Mouse (Mus musculus) spleen, adult 12 weeks (tissue): Measurements from ENCODE around the gene D230025D16Rik.

Source experiments
- DNase-seq: peaks from one replicate; pipeline ENCODE4 v3.0.0; 2022; ENCODE audit warnings: low spot score

D230025D16Rik gene

DNA sequence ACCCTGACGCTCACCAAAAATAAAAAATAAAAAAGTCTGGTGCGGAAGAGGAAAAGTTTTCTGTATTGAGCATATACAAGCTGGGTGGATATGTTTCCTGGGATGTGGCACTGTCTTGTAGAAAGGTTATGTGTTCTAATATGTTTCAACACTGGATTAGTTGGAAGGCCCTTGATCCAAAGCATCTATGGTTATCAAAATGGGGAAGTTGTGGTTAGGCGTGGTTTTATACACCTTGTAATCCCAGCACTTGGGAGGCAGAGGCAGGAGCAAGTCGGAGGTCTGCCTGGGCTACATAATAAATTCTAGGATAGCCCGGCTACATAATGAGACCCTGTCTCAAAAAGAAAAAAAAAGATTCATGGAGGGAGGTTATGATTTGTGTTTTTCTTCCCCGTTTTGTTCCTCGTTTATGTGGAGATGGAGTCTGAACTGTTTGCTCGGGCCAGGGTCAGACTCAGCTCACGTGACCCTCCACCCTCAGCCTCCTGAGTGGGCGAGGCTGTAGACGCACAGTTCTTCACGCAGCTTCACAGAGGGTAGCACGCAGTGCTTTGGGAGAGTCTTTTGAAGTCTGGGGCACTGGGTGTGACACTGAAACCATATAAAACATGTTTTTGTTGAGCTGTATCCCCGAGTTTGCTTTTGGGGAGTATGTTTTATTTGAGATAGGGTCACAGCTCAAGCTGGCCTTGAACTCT is 12.6 kb downstream of the D230025D16Rik start:
- no peak for DNase-seq

DNA sequence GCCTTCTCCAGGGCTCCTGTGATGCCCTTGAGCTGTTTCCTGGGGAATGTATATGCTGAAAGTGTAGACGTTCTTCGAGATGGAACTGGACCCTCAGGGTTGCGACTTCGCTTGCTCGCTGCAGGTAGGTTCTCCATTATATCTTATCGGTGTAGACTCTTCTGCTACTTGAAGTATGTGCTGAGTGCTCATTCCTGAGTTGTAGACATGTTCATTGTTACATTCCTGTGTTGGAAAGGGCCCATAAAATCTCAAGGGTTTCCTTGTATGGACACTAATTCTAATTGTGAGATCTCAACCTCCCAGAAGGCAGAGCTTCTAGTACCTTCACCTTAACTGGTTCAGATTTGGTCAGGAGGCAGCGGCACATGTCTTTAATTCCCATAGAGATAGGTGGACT is 16.1 kb downstream of the D230025D16Rik start:
- DNase-seq, result no peak

DNA sequence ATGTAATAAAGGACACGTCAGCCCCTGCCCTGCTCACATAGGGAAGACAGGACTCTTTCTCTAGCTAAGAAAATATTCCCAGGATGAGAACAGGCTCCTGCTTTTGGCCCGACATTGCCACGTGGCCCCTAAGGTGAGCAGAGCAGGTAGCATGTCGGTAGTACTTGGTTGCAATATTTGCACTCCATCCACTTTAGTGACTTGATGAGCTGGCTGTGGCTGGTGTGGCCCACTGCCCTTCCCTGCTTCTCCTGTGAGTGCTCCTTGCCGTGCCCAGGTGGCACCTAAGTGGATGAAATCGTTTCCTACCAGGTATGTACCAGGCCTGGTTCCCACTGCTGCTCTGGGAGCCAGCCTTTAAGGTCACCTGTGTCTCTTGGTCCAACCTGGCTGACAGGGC is 27.0 kb downstream of the D230025D16Rik start:
- no peak for DNase-seq

DNA sequence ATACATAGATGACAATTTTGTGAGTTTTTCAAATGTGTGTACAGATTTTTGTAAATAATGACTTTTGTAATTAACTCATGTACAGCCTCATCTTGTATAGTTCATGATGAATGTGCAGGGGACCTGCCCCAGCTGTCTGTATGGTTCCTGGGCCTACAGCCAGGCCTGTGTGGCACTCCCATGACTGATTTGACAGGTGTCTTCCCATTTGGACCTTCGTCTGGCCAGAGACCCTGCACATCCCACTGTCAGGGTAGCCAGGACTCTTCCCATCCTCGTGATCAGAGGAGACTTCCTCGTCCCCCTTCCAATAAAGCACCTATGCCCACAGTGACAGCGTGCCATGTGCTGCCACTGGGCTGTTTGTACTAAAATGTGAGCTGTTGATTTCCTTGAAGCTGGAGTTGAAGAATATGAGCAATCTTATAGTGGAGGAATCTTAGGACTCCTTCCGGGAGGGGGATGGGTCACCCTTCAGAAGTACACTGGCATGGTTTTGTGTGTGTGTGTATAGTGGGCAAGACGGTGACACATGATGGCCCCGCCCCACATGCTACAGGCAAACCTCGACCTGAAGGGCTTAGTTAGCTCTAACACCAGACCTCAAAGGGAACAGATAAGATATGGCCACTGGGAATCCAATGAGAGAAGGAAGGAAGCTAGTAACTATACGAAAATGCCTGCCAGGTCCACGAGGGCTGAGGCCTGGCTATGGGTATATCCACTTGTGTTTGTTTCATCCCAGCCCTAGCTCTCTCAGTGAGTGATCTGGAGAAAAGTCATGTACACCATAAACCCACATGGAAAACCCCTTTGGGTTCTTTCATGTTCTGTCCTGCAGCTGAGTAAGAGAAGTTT is 28.0 kb downstream of the D230025D16Rik start:
- no peak for DNase-seq

DNA sequence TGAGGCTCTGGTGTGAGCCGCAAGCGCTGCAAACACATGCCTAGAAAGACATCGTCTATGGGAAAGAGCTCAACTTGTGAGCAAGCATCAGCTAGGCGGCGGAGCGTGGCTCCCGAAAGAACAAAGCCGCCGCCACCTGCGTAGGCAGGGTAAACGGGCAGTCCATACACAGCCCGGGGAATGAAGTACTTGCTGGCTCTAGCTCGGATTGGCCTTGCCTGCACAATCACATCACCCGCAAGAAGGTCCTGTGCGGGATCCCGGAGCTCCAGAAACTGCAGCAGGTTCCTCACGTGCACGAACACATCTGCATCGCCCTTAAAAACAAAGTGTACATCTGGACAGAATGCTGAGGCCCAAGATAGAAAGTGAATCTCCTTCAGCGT is 28.8 kb downstream of the D230025D16Rik start:
- DNase-seq, result no peak

DNA sequence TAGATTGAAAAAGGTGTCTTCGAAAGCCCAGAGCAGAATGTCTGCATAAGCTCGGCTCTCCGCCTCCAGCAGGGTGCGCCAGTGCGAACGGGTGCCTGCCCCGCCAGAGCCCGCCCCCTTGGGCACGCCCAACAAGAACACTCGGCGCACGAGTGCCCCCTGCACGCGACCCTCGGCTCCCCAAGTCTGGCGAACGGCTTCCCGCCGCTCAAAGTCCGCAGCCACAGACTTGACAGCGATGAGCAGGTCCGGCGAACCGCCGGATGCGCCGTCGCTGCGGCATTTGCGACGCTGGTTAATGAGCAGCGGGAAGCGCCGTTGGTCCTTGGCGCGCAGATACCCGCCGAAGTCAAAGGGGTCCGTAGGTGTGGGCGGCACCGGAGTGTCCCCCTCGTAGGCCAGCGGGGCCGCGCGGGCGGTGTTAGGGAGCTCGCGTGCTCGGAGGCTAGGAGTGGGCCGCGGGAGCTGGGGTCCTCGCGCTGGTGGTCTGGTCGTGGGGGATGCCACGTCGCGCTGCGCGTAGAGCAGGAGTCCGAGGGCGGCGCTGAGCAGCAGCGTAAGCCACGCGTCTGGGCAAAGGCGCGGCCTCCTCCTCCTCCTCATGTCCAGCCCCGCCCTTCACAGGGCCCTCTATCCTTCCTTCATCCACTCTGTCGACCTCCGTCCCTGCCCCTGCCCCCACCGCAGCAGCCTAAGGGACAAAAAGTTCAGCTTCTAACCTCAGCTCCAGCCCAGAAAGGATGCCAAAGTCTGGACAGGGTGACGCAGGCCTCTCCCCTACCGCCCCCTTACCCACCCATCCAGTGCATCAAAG is 29.4 kb downstream of the D230025D16Rik start:
- peak; percentile 81 for DNase-seq

DNA sequence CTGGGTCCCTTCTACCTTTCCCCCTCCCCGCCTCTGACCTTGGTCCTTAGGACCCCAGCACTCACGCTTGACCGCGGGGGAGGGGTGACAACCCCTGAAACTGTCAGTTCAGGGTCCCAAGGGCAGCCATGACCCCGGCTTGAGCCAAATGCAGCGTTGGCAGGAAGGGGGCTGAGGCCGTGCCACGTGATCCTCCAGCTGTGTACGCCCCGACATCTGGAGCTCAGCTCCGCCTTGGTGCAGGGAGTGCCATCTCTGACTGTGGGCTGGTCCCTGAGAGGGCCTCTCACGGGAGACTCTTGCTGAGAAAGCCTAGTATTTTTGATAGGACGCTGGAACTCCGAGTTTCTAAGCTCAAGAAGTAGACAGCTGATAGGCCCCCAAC is 30.0 kb downstream of the D230025D16Rik start, which contains the start of gene B3gnt9:
Gene B3gnt9 (minus strand): TSS at position 188 of the 385 bp plus-strand sequence.
- peak; percentile 44 for DNase-seq

DNA sequence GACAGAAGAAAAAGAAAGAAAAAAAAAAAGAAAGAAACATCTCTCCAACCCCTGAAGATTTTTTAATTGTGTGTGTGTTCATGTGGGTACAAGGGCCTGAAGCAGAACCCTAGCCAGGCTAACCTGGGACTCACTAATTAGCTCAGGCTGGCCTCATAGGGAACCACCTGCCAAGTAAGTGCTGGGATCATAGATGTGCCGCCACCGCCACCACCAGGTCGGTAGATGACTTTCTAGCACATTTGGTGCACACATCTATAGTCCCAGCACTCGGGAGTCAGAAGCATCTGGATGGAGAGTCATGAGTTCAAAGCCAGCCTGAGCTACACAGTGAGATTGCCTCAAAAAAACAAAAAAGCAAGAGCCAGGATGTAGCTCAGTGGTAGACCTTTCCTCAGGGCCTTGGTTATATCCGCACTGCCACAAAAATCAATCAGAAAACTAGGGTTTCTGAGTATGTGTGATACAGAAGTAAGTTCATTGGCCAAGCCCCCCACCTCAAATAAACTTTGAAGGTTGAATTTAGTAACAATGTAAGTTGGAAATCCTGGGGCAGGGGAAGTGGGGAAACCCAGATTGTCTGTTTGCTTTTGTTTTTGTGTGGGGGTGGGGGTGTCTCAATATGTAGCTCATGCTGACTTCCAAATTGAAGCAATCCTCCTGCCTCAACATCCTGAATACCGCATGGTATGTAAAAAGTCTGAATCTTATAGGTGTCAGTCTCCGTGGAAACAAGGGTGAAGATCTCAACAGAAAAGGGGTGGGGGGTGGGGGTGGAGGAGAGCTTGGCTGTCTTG is 32.6 kb downstream of the D230025D16Rik start:
- DNase-seq, result no peak

DNA sequence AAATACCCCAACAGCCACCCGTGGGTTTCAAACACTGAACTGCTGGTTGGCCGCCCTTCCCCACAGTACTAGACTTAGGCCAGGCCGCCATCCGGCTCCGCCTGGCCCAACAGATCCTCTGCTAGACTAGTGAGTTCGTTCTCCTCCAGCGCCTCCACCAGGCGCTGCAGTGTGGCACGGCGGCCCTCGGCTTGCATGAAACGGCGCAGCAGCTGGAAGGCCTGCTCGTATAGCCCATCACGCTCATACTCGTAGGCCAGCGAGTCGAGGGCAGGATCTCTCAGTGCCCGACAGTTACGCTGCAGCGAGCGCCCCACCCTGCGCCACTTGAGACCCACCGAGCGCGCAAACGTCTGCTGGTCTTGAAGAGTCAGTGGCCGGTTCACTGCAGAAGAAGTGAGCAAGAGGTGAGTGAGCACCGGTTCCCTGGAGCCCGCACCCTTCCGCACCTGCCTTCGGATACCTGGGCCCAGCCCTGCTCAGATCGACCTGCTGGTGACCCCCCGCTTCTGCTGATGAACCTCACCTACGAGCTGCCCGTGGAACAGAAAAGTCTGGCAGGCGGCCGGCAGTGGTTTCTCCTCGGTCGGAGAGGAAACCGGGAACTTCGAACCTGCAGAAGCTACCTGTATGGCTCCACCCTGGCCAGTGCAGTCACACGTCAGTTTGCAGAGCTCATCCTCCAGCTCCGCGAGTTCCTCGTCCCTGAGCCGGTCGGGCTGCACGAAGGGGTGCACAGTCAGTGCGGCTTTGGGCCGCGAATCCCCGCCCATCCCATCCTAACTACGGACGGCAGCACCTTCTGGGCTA is 34.2 kb downstream of the D230025D16Rik start:
- DNase-seq, result no peak

DNA sequence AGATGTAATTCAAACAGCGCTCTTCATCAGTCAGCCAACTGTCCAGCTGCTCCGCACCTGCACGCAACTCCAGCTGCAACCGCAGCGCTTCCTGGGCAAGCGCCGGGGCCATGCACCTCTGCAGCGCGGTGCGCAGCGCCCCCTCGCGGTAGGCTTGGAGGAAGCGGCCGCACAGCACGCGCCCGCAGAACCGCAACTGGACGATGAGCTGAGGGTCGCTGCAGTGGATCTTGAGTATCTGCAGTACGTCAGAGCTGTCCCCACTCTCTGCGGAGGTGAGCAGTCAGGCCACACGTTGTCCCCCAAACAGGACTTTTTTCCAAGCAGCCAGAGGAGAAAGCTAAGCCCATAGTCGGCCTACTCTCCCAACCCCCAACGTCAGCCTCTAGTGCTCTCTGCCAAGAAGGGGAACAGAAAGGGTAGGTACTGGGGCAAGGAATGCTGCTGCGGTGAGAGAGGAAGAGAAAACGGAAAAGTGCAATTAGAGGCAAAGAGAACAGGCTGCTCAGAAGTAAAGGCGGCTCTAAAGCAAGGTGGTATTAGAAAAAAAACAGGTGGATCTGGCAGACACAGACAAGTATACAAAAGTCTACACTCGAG is 34.9 kb downstream of the D230025D16Rik start:
- DNase-seq, result peak; percentile 65

DNA sequence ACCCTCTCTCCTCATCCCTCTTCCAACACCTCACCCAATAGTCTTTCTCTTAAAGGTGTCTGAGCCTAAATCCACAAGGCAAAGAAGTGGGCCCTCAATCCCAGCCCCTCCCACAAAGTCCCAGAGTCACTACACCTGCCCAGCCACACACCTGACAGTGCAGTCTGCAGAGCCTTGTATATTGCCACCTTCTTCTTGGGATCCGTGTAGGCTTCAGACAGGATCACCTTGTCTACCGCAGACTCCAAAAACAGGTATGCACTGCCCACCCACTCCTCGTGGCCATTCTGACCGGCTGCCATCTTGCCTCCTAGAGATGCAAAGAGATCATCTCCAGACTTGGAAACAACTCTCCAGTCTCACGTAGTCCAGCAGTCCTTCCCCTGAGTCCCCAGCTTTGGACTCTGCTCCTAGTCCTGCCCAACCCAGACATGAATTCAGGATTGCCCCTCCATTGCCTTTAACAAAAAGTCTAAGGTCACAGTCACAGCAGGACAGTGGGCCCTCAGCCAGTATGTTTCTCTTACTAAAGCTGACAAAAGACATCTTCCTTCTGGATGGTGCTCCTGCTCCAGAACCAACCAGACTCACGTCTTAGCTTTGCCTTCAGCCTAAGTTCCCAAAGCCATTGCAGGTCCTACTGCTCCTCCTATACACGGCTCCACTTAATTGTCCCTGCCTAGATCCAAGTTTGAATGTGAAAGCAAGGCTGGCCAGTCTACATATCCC is 35.6 kb downstream of the D230025D16Rik start:
- no peak for DNase-seq

DNA sequence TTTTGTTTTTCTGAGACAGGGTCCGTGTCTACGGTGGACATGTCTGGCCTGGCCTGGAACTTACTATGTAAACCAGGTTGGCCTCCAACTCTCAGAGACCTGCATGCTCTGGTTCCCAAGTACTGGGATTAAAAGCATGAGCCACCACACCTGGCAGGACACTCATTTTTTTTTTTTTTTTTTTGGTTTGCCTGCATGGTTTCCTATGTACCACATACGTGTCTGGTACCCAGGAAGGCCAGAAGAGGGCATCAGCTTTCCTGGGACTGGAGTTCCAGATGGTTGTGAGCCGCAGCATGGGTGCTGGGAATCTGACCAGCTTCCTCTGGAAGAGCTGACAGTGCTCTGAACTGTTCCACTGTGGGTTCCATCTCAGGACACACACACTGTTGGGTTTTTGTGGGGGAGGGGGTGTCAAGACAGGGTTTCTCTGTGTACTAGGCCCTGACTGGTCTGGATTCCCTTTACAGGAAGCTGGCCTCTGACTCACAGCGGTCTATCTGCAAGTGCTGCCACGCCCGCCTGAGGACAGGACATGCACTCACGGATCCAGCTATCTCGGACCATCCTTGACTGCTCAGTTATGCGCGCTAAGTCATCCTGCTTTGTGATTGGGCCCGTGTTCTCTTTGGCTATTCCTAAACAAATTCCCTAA is 36.5 kb downstream of the D230025D16Rik start:
- no peak for DNase-seq

DNA sequence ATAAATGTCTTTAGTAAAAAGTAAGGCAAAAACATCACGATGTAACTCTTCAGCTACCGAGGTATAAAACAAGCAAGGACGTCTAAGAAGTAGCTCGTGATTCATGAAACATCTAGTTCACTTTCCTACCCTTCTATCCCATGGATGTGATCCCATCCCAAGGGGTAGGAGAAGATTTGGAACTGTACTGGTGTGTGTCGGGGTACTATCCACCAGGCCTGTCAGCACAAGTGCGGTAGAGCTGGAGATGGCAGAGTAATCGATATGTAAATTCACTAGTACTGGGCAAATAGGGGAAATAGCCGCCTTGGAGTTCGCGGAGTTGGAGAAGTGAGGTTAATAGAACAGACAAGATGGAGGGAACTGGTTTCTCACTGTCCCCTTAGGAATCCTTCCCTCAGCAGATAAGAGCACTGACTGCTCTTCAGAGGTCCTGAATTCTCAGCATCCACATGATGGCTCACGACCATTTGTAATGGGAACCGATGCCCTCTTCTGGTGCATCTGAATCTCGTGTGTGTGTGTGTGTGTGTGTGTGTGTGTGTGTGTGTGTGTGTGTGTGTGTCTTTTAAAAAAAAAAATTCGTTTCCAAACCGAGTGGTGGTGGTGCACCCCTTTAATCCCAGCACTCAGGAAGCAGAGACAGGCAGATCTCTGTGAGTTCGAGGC is 38.4 kb downstream of the D230025D16Rik start:
- DNase-seq, result no peak

DNA sequence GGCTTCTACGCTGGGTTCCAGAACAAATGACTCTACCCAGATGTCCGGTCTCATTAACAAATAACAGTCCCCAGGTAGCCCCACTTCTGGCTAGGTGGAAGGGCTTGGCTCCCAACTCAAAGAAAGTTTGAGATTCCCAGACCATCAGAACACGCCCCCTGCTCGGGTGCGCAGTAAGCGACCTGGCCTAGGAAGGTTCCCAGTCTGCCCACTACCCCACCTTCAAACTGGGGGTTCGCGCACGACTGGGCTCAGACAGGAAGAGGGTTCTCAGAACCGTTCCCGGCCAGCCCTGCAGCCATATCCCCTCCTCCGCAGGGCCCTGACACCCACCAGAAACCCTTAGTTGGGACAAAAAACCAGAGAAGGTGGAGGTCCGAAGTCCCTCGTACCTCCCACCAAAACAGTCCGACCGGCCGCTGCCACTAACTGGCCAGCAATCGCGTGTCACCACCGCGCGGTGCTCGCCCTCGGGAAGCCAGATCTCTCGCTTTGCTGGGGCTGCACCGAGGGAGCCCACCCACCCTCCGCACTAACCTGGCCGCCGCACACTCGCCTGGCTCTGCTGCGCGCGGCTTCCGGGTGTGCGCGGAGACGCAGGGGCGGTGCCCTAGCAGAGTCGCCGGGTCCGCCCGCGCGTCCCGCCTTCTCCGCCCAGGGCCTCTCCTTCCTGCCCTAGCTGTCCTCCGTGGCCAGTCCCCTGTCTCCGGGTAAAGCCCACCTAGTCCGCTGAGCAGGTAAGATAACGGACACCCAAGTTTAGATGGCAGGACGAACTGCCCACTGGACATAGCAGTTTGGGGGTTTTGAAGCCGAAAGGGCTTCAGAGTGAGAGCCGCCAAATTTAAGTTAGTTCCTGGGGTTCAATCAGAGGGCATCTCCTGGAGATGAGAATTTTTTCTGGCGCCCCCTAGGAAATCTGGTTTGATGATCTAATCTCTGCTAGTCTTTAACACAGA is 39.4 kb downstream of the D230025D16Rik start, which contains the start of the genes Tradd and Fbxl8:
Gene Tradd (minus strand): TSS at position 586 of the 959 bp plus-strand sequence.
Gene Fbxl8 (plus strand): TSS at position 625 of the 959 bp plus-strand sequence.
- peak; percentile 72 for DNase-seq

DNA sequence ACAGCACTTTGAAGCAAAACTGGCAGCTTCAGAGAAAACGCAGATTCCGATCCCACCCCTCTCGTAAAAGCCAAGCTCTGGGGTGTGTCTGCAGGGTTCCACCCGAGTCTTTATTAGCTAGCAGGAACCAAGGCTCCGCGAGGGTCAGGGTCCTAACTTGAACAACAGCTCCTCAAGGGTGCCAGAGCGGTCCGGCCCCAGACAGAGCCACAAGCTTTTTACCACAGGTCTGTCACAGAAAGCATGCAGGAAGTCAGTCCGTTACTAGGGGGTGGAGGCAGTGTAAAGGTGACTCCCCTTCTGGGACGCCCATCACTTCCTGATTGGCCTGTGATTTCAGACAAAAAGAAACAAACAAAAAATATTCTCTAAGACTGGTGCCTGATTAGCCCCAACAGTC is 40.2 kb downstream of the D230025D16Rik start:
- DNase-seq, result no peak

DNA sequence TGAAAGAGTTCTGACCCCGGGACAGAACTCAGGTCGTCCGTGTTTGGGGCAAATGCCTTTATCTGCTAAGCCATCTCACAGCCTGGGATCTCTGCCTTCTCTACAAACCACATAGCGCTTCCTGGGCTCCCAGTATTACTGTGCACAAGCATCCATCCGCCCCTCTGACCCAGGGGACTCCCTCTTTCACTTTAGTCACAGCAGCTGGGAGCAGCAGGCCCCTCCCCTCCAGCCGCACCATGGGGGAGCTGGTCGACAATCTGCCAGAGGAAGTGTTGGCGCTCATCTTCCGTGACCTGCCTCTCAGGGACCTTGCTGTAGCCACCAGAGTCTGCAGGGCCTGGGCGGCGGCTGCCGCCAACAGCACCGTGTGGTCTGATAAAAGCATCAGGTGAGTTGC is 41.8 kb downstream of the D230025D16Rik start:
- DNase-seq, result no peak
